Mouse (Mus musculus) lung, adult 2 months (tissue): ENCODE data around the gene Gm11077.

Experiments
- CTCF ChIP-seq: fragments of 200-500 bp; IDR thresholded peaks from 2 replicates; pipeline ENCODE4 v1.5.1; 2011; ENCODE audit warnings: mild to moderate bottlenecking, low read length, control low read depth; ENCODE audit not compliant: insufficient read depth
- POLR2A ChIP-seq: fragments of 200-500 bp; IDR thresholded peaks from 2 replicates; pipeline ENCODE4 v1.6.1; 2011; ENCODE audit warnings: low read depth, mild to moderate bottlenecking, control low read depth, low read length, borderline replicate concordance; ENCODE audit errors: extremely low read depth

GRCm38 (mm10) chr6:140682829-140683228 is 46.3 kb upstream of the Gm11077 start:
- no peak for TF ChIP-seq CTCF
- no peak for TF ChIP-seq POLR2A
